Mouse (Mus musculus) MEL (cell line): ENCODE results near the gene Ctnnd2. TPM values are rescaled to one million over a fixed set of nuclear protein-coding genes. Genes with fewer than 3 reads are reported as not detected.

Source experiments
- DNase-seq: peaks from one replicate; pipeline ENCODE4 v3.0.0; 2011; ENCODE audit warnings: low read depth, low spot score
- H3K27ac ChIP-seq: 2 replicates; pipeline ENCODE4 v1.5.1; 2012; ENCODE audit warnings: low read depth, mild to moderate bottlenecking, control low read depth, low read length, moderate library complexity; ENCODE audit not compliant: control insufficient read depth
- H3K27me3 ChIP-seq, 2 experiments: fragments of 150-350 bp in 1 of 2; sonication (generic) in 1 of 2; 2 replicates each; pipeline ENCODE4 v1.6.1; 2012; ENCODE audit warnings: low read length in 2 of 2, mild to moderate bottlenecking in 2 of 2, improper control_type of control experiment in 1 of 2, moderate library complexity in 1 of 2; ENCODE audit not compliant: insufficient read depth in 2 of 2, control insufficient read depth in 1 of 2
- H3K36me3 ChIP-seq, 2 experiments: 2 replicates each; pipeline ENCODE4 v1.6.1; 2012 to 2014; ENCODE audit warnings: low read length in 2 of 2, improper control_type of control experiment in 1 of 2, inconsistent platforms in 1 of 2, mild to moderate bottlenecking in 1 of 2; ENCODE audit not compliant: insufficient read depth in 2 of 2, control insufficient read depth in 1 of 2
- H3K4me1 ChIP-seq, 2 experiments: fragments of 150-350 bp in 1 of 2; sonication (generic) in 1 of 2; 2 replicates each; pipeline ENCODE4 v1.6.1; 2012; ENCODE audit warnings: low read length in 2 of 2, improper control_type of control experiment in 1 of 2, mild to moderate bottlenecking in 1 of 2; ENCODE audit not compliant: insufficient read depth in 2 of 2, control insufficient read depth in 1 of 2
- H3K4me3 ChIP-seq, 2 experiments: fragments of 150-350 bp in 1 of 2; sonication (generic) in 1 of 2; 2 replicates each; pipeline ENCODE4 v1.5.1; 2012; ENCODE audit warnings: low read depth in 2 of 2, low read length in 2 of 2, mild to moderate bottlenecking in 2 of 2, moderate library complexity in 2 of 2, control low read depth in 1 of 2, improper control_type of control experiment in 1 of 2; ENCODE audit not compliant: control insufficient read depth in 1 of 2, insufficient read depth in 1 of 2
- H3K79me2 ChIP-seq: 2 replicates; pipeline ENCODE4 v1.6.1; 2012; ENCODE audit warnings: mild to moderate bottlenecking, low read length, moderate library complexity; ENCODE audit not compliant: control insufficient read depth, poor library complexity, insufficient read depth
- H3K9ac ChIP-seq: 2 replicates; pipeline ENCODE4 v1.6.1; 2012; ENCODE audit warnings: low read depth, mild to moderate bottlenecking, control low read depth, low read length, moderate library complexity; ENCODE audit not compliant: control insufficient read depth, poor library complexity, severe bottlenecking
- H3K9me3 ChIP-seq: fragments of 150-350 bp; sonication (generic); replicated peaks from 2 replicates; pipeline ENCODE4 v1.6.1; 2012; ENCODE audit warnings: mild to moderate bottlenecking, low read length, improper control_type of control experiment, moderate library complexity; ENCODE audit not compliant: insufficient read depth
- CTCF ChIP-seq, 3 experiments: IDR thresholded peaks in 2 of 3; conservative IDR thresholded peaks in 1 of 3; 2 replicates each; pipeline ENCODE4 v1.5.1; 2011 to 2012; ENCODE audit warnings: low read length in 3 of 3, low read depth in 2 of 3, mild to moderate bottlenecking in 2 of 3, improper control_type of control experiment in 1 of 3, inconsistent platforms in 1 of 3, mixed read lengths in 1 of 3, moderate library complexity in 1 of 3; ENCODE audit not compliant: control insufficient read depth in 1 of 3, insufficient read depth in 1 of 3, poor library complexity in 1 of 3, severe bottlenecking in 1 of 3
- E2F4 ChIP-seq: IDR thresholded peaks from 2 replicates; pipeline ENCODE4 v1.6.1; 2011; ENCODE audit warnings: low read depth, low read length, improper control_type of control experiment, borderline replicate concordance
- JUND ChIP-seq: IDR thresholded peaks from 2 replicates; pipeline ENCODE4 v1.6.1; 2011; ENCODE audit warnings: low read depth, mild to moderate bottlenecking, improper control_type of control experiment, low read length
- MXI1 ChIP-seq: IDR thresholded peaks from 2 replicates; pipeline ENCODE4 v1.6.1; 2011; ENCODE audit warnings: mild to moderate bottlenecking, low read depth, low read length, improper control_type of control experiment
- POLR2AphosphoS5 ChIP-seq: IDR thresholded peaks from 2 replicates; pipeline ENCODE4 v1.6.1; 2012; ENCODE audit warnings: low read depth, borderline replicate concordance, mild to moderate bottlenecking, inconsistent platforms, low read length, moderate library complexity, mixed read lengths
- RAD21 ChIP-seq: IDR thresholded peaks from 2 replicates; pipeline ENCODE4 v1.6.1; 2011; ENCODE audit warnings: mild to moderate bottlenecking, low read depth, low read length, improper control_type of control experiment
- SMC3 ChIP-seq: IDR thresholded peaks from 2 replicates; pipeline ENCODE4 v1.6.1; 2011; ENCODE audit warnings: low read depth, low read length, improper control_type of control experiment
- TCF12 ChIP-seq: IDR thresholded peaks from 2 replicates; pipeline ENCODE4 v1.6.1; 2014; ENCODE audit warnings: low read depth, mild to moderate bottlenecking, inconsistent platforms, low read length, improper control_type of control experiment, moderate library complexity
- UBTF ChIP-seq: IDR thresholded peaks from 2 replicates; pipeline ENCODE4 v1.6.1; 2012; ENCODE audit warnings: low read depth, mild to moderate bottlenecking, inconsistent platforms, low read length, improper control_type of control experiment, moderate library complexity, borderline replicate concordance; ENCODE audit not compliant: insufficient read depth
- polyA plus RNA-seq, 2 experiments: library from polyadenylated mRNA; stranded (reverse) in 1 of 2; unstranded in 1 of 2; fragments of >175 nt in 1 of 2; fragments of >200 nt in 1 of 2; gene quantifications; 2 replicates each; pipeline versions ENCODE4 v1.2.1 to v1.2.4; 2012; ENCODE audit warnings: low replicate concordance in 2 of 2, low read depth in 1 of 2; ENCODE audit not compliant: insufficient read length in 2 of 2, insufficient read depth in 1 of 2, missing spikeins in 1 of 2
- total RNA-seq: library from RNA; depleted of rRNA; stranded (reverse); fragments of 300-350 nt; gene quantifications from 2 replicates; pipeline ENCODE4 v1.2.3, GENCODE M21; 2012

The Ctnnd2 gene
- total and polyA plus RNA-seq, 3 experiments, result 0.03 TPM; not detected in 2

DNA sequence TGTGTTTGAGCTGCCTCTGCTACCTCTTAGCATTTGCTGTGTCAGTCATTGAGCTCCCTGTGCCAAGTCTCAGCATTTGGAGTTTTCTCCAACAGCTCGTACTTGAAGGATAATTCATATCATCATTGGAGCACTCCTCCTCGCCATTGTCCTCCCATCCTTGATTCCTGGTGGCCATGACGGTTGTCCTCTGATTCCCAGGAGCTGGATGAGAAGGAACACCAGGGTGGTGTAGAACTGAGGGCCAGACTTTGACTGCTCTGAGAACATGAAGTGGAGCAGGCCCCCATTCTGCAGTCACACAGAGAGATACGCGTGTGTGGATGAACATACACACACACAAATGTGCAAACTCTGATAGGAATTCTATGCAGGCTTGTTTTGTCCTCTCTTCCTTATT is 605.4 kb downstream of the Ctnnd2 start:
- H3K36me3 ChIP-seq, result no peaks in the 10 kb centered on the region
- no peak overlapping the region for H3K4me3 ChIP-seq
- no peaks in the 10 kb centered on the region for H3K79me2 ChIP-seq
- no peaks in the 10 kb centered on the region for H3K9me3 ChIP-seq
- no peak for TF ChIP-seq MXI1
- H3K4me1 ChIP-seq, result no peaks in the 10 kb centered on the region
- H3K9ac ChIP-seq, result no peak overlapping the region
- DNase-seq, result no peak
- H3K27me3 ChIP-seq, result no peaks in the 10 kb centered on the region
- H3K27ac ChIP-seq, result no peak overlapping the region

- no peak for TF ChIP-seq E2F4
- no peak for TF ChIP-seq UBTF
- TF ChIP-seq POLR2AphosphoS5, result no peak
- H3K9ac ChIP-seq, result no peak overlapping the region
- no peaks in the 10 kb centered on the region for H3K4me1 ChIP-seq
- no peaks in the 10 kb centered on the region for H3K27me3 ChIP-seq
- no peaks in the 10 kb centered on the region for H3K79me2 ChIP-seq
- H3K4me3 ChIP-seq, result no peak overlapping the region
- H3K9me3 ChIP-seq, result no peaks in the 10 kb centered on the region
- H3K36me3 ChIP-seq, result no peaks in the 10 kb centered on the region
- H3K27ac ChIP-seq, result no peak overlapping the region
- DNase-seq, result no peak
Measured at GRCm38 (mm10) chr15:30779903-30780302, 607.5 kb downstream of the Ctnnd2 start.

DNA sequence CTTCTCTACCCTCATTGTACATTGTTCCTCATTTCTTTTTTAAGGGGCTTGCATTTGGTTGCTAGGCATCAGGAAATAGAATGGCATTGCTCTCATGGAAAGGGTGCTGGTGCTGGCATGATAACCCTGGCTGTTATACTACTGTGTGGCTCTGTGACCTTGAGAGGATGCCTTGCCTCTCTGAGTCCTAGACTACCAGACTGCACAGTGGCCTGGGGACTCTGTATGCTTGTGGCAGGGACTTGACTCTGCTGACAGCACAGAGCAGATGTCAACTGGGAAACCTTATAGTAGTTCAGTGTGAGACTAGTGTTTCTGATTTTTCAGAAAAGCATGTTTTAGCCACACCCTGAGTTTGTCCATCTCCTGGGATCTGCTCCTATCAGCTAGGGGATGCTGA is 608.6 kb downstream of the Ctnnd2 start:
- Histone ChIP-seq H3K4me1 (no peaks in the 10 kb centered on the region), H3K79me2 (no peaks in the 10 kb centered on the region), H3K27me3 (no peaks in the 10 kb centered on the region), H3K9ac (no peak overlapping the region), H3K9me3 (no peaks in the 10 kb centered on the region), H3K27ac (no peak overlapping the region), H3K36me3 (no peaks in the 10 kb centered on the region), H3K4me3 (no peak overlapping the region)
- TF ChIP-seq MXI1 (no peak), RAD21 (no peak), TCF12 (no peak), CTCF (IDR thresholded peaks at IDR 0.05 in 2 of 3, conservative IDR thresholded peaks at IDR 0.05 in 1 of 3; ENCODE audit: control insufficient read depth in 1 of 3, insufficient read depth in 1 of 3, low read depth in 2 of 3, low read length in 3 of 3, poor library complexity in 1 of 3, severe bottlenecking in 1 of 3) (no peak), JUND (no peak), E2F4 (no peak), UBTF (no peak), SMC3 (no peak)
- DNase-seq, result no peak
